Mouse (Mus musculus) megakaryocyte progenitor cell, adult 5-6 weeks (primary cell): ENCODE measurements around the gene Sec61a2. TPM values are rescaled to one million over a fixed set of nuclear protein-coding genes. Genes with fewer than 3 reads are reported as not detected.
A peak's percentile ranks its signal among the peaks of the same experiment; 100 is the strongest.

Experiments used
- ATAC-seq: replicated peaks from 2 replicates; pipeline ENCODE4 v1.8.0; 2016; ENCODE audit warnings: mild to moderate bottlenecking, moderate TSS enrichment, inconsistent platforms; ENCODE audit not compliant: poor library complexity
- total RNA-seq, 2 experiments: library from RNA; stranded (forward) in 1 of 2; stranded (reverse) in 1 of 2; fragments of 157-497, 149-512 nt in 1 of 2; fragments of 200-1000 nt in 1 of 2; gene quantifications; 2 replicates each; pipeline versions ENCODE4 v1.2.3 to v1.2.4; 2015 to 2017

Gene Sec61a2
- total RNA-seq, 2 experiments from 2014 or later: 12.6 to 42.4 TPM

- no peak for ATAC-seq
Observed at GRCm38 (mm10) chr2:5889412-5889811, 5.8 kb downstream of the Sec61a2 start.

DNA sequence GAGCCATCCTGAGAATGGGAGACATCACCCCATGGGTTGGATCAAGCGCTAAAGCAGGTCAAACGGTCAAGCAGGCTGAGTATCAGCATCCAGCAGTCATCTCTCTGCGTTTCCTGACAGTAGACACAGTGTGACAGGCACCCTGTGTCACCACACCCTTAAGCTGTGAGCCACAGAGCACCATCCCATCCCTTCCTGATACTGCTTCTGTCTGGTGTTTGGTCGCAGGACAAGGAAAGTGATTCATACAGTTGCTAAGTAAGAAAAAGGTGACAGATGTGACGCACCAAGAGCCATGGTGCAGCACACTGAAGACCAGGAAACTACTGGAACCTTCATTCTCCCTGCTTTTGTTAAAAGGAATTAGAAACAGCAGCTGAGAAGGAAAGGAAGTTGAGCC lies 6.4 kb downstream of the Sec61a2 start:
- ATAC-seq: no peak

- ATAC-seq: no peak
Observed at GRCm38 (mm10) chr2:5877446-5877845, 17.8 kb downstream of the Sec61a2 start.

GRCm38 (mm10) chr2:5869746-5870145 lies 25.5 kb downstream of the Sec61a2 start:
- no peak for ATAC-seq

DNA sequence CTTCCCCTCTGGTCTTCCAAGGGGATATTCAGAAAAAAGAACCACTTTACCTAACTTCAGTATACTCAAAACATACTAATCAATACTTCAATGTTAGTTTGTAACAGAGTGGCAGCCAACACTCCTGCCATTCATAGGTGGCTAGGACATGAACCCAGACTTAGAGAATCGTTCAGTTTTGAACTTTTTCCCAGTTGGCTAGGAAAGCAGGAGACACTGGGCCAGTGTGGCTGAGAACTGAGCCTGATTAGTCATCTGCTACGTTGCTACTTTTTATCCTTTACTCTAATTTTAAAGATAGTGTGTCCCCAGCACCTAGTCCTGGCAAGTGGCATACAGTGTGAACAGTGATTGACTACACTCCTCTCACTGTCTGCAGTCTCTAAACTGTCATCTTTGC lies 27.6 kb downstream of the Sec61a2 start:
- no peak for ATAC-seq

DNA sequence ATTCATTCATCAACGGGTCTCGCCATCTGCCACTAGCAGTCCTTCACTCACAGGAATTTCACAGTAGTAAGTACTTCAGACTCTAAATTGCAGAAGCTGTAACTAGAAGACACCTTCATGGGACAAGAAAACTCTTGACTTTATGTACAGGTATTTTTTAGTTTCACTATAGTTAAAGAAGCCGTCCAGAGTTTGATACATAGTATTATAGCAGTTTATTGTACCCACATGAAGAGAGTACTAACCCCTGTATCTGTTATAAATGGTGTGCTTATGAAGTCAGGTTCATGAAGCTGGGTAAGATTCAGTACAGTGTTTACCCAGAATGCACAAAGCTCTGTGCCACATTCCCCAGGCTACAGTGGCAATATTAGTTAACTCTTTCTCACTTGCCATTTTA lies 32.4 kb downstream of the Sec61a2 start, which contains the start of gene Gm13199:
Gene Gm13199 (minus strand): TSS at position 101 of the 400 bp plus-strand sequence.
- ATAC-seq: no peak

DNA sequence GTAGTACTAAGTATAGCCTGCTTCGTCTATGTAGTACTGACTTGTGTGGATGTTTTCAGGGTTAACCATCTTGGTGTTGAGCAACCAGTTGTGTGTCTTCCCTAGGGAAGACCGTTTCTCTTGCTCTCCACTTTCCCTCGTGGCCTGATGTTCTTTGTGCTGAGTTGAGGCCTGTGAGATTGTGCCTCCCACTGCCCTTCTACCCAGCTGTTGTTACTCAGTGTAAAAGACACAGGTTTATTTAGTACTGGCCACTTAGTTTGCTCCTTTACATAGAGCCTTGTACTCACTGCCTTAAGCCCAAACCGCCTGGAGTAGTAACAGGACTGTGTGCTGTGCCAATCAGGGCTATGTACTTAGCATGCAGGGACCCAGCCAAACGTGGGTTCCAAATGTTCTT lies 43.4 kb downstream of the Sec61a2 start:
- ATAC-seq: no peak

- ATAC-seq: no peak
Observed at GRCm38 (mm10) chr2:5851116-5851515, 44.1 kb downstream of the Sec61a2 start.

- no peak for ATAC-seq
Observed at GRCm38 (mm10) chr2:5845826-5846225, 49.4 kb downstream of the Sec61a2 start.

GRCm38 (mm10) chr2:5844873-5845631 lies 50.2 kb downstream of the Sec61a2 start, which contains the start of the genes Nudt5 and Cdc123:
Nudt5 (plus strand) TSS chr2:5845019.
Cdc123 (minus strand) TSS chr2:5845164.
- peak; percentile 97 for ATAC-seq

- peak; percentile 17 for ATAC-seq
Observed at GRCm38 (mm10) chr2:5844181-5844872, 50.9 kb downstream of the Sec61a2 start.

DNA sequence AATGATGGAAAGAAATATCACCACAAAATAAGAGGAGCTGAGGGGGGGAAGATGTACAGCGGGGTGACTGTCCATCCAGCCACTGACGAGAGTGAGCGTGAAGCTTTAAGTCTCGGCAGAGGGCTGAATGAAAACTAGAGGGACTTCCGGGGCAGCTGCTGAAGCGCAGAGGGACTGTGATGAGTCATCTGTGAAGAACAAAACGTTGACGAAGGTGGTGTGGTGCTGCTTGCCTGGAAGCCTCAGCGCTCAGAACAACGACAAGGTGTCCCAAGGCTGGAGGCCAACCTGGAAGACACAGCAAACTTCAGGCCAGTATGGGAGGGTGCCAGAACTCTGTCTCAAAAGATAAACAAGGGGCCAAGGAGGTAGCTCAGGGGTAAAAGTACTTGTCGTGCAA lies 54.4 kb downstream of the Sec61a2 start:
- no peak for ATAC-seq

- ATAC-seq: no peak
Observed at GRCm38 (mm10) chr2:5825265-5825913, 69.8 kb downstream of the Sec61a2 start.

DNA sequence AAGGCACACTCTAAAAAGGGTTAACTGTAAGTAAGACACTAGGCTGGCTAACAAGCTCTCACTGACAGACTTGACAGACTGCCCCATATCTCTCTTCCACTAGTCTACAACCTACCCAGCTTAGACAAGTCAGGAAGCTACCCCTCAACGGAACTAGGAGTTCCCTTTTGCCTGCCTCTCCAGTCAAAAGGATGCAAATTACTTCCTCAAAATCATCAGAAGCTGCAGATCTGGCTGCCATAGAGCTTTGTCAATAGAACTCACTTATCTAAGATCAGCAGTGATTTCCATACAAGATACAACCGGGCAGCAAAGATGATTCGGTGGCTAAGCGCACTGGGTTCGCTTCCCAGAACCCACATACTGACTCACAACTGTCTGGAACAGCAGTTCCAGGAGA lies 70.5 kb downstream of the Sec61a2 start:
- ATAC-seq: peak; percentile 83

GRCm38 (mm10) chr2:5824213-5824612 lies 71.0 kb downstream of the Sec61a2 start:
- ATAC-seq: peak; percentile 79

- ATAC-seq: no peak
Observed at GRCm38 (mm10) chr2:5822449-5822848, 72.8 kb downstream of the Sec61a2 start.

DNA sequence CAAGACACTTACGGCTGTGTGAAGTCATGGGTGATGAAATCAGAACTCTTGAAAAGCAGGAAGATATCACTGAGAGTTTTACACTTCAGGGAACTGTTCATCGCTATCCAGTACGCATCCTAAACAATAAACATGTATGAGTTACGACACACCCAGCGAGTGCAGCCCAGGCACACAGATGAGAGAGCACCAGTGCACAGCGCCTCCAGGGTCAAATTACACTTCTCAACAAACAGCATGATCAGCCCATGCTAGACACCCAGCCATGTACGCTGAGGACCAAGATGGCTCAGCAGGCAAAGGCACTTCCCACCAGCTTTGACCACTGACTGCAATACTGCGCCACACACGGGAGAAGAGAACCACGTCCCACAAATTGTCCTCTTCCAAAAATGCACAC lies 74.0 kb downstream of the Sec61a2 start:
- ATAC-seq: no peak

Other genes starting within 250 kb of the Sec61a2 start
- 3.3 and 4.2 TPM in 2 replicates for gene Camk1d, start 180.9 kb downstream of the Sec61a2 start, total RNA-seq (2015)
- gene Camk1d, start 180.9 kb downstream of the Sec61a2 start, total RNA-seq (2017): 1.1 and 1.5 TPM in 2 replicates
- 70.6 and 70.7 TPM in 2 replicates for gene Nudt5, start 50.4 kb downstream of the Sec61a2 start, total RNA-seq (2015)
- gene Nudt5, start 50.4 kb downstream of the Sec61a2 start, total RNA-seq (2017): 60.8 and 78.6 TPM in 2 replicates
- gene Cdc123, start 50.3 kb downstream of the Sec61a2 start, total RNA-seq (2015): 125 and 133 TPM in 2 replicates
- gene Cdc123, start 50.3 kb downstream of the Sec61a2 start, total RNA-seq (2017): 116 and 117 TPM in 2 replicates
- gene Gm13199, start 32.5 kb downstream of the Sec61a2 start, total RNA-seq (2015): 1.2 and 2.1 TPM in 2 replicates
- gene Gm13199, start 32.5 kb downstream of the Sec61a2 start, total RNA-seq (2017): not detected in 2 replicates
- gene Dhtkd1, start 47.4 kb upstream of the Sec61a2 start, total RNA-seq (2015): 0.32 and 0.90 TPM in 2 replicates
- gene Dhtkd1, start 47.4 kb upstream of the Sec61a2 start, total RNA-seq (2017): 0.64 and 0.67 TPM in 2 replicates
- gene Upf2, start 56.0 kb upstream of the Sec61a2 start, total RNA-seq (2015): 37.2 and 40.1 TPM in 2 replicates
- 30.5 and 36.2 TPM in 2 replicates for gene Upf2, start 56.0 kb upstream of the Sec61a2 start, total RNA-seq (2017)
- 0.15 TPM in 1 of 2 replicates, not detected in the other for gene Proser2, start 234.8 kb upstream of the Sec61a2 start, total RNA-seq (2015)
- gene Proser2, start 234.8 kb upstream of the Sec61a2 start, total RNA-seq (2017): not detected in 2 replicates